Mouse (Mus musculus) liver, embryonic 15.5 days (tissue): ENCODE results near the gene Kifc5b. TPM values are rescaled to one million over a fixed set of nuclear protein-coding genes. Genes with fewer than 3 reads are reported as not detected.

Experiments used
- ATAC-seq: fragments of 200-750 bp; cut with Nextera tagmentation; 2 replicates; pipeline ENCODE4 v1.8.0; 2017; ENCODE audit warnings: moderate number of reproducible peaks, mild to moderate bottlenecking, moderate library complexity; ENCODE audit not compliant: insufficient read depth
- H3K27ac ChIP-seq: fragments of 300-500 bp; sonication (generic); replicated peaks from 2 replicates; pipeline ENCODE4 v1.5.1; 2015; ENCODE audit warnings: mild to moderate bottlenecking, inconsistent platforms
- H3K27me3 ChIP-seq: fragments of 300-500 bp; sonication (generic); 2 replicates; pipeline ENCODE4 v1.6.1; 2015; ENCODE audit warnings: mild to moderate bottlenecking, inconsistent platforms
- H3K36me3 ChIP-seq: fragments of 300-500 bp; sonication (generic); replicated peaks from 2 replicates; pipeline ENCODE4 v1.6.1; 2015; ENCODE audit warnings: moderate library complexity, mild to moderate bottlenecking, inconsistent platforms
- H3K4me1 ChIP-seq: fragments of 300-500 bp; sonication (generic); replicated peaks from 2 replicates; pipeline ENCODE4 v1.6.1; 2015; ENCODE audit warnings: inconsistent platforms
- H3K4me2 ChIP-seq: fragments of 300-500 bp; sonication (generic); 2 replicates; pipeline ENCODE4 v1.6.1; 2015; ENCODE audit warnings: moderate library complexity, mild to moderate bottlenecking, inconsistent platforms
- H3K4me3 ChIP-seq: fragments of 300-500 bp; sonication (generic); replicated peaks from 2 replicates; pipeline ENCODE4 v1.5.1; 2015; ENCODE audit warnings: mild to moderate bottlenecking, inconsistent platforms
- H3K9ac ChIP-seq: fragments of 300-500 bp; sonication (generic); 2 replicates; pipeline ENCODE4 v1.6.1; 2015; ENCODE audit warnings: moderate library complexity, mild to moderate bottlenecking, inconsistent platforms
- H3K9me3 ChIP-seq: fragments of 300-500 bp; sonication (generic); replicated peaks from 2 replicates; pipeline ENCODE4 v1.6.1; 2016; ENCODE audit warnings: inconsistent platforms
- WGBS: fragments of 180-500 bp; shearing (Covaris S2); methylation state at CpG from one replicate; pipeline ENCODE4 v1.1.7; 2015; ENCODE audit warnings: mixed read lengths; ENCODE audit not compliant: insufficient replicate concordance; 5-methylcytosine and 5-hydroxymethylcytosine counted together
- polyA plus RNA-seq: library from polyadenylated mRNA; unstranded; fragments of >200 nt; fragmentation: Nextera tagmentation; extraction: Ambion mirVana; gene quantifications from 2 replicates; pipeline ENCODE4 v1.2.1, GENCODE M21; 2015

Kifc5b gene
- polyA plus RNA-seq, 1 experiment from 2014 or later = 5.2 TPM

GRCm38 (mm10) chr17:26957872-26958271, 41.0 kb downstream of the Kifc5b start:
- H3K4me2 ChIP-seq = peak overlapping the region; percentile 74
- H3K27ac ChIP-seq = peak overlapping the region; percentile 89; the same call in 1 of the 2 replicates
- H3K9me3 ChIP-seq = no peaks in the 10 kb centered on the region
- WGBS = 91% methylated on average over 5 of the region's 5 CpGs
- no peak overlapping the region for H3K9ac ChIP-seq
- no peak for ATAC-seq
- no peaks in the 10 kb centered on the region for H3K36me3 ChIP-seq
- H3K4me1 ChIP-seq = peaks cover 64% of the 10 kb centered on the region
- H3K27me3 ChIP-seq = peaks cover 9% of the 10 kb centered on the region
- H3K4me3 ChIP-seq = no peak overlapping the region

GRCm38 (mm10) chr17:26958880-26959279, 42.0 kb downstream of the Kifc5b start:
- Histone ChIP-seq H3K27me3 (peaks cover 2% of the 10 kb centered on the region; the same call in 1 of the 2 replicates), H3K27ac (peak overlapping the region; percentile 16; the same call in 1 of the 2 replicates), H3K9me3 (no peaks in the 10 kb centered on the region), H3K4me3 (no peak overlapping the region), H3K4me1 (peaks cover 54% of the 10 kb centered on the region), H3K4me2 (no peak overlapping the region), H3K9ac (no peak overlapping the region), H3K36me3 (no peaks in the 10 kb centered on the region)
- no peak for ATAC-seq
- 59% methylated on average over 5 of the region's 5 CpGs for WGBS

- Histone ChIP-seq H3K27me3 (no peaks in the 10 kb centered on the region), H3K9me3 (no peaks in the 10 kb centered on the region), H3K4me2 (no peak overlapping the region), H3K9ac (no peak overlapping the region), H3K4me3 (no peak overlapping the region), H3K36me3 (no peaks in the 10 kb centered on the region), H3K4me1 (peaks cover 46% of the 10 kb centered on the region), H3K27ac (no peak overlapping the region)
- ATAC-seq = no peak
- WGBS = 85% methylated on average over 4 of the region's 4 CpGs
These were observed 42.9 kb downstream of the Kifc5b start for GRCm38 (mm10) chr17:26959815-26960214.

- ATAC-seq = no peak
- H3K36me3 ChIP-seq = no peaks in the 10 kb centered on the region
- H3K4me2 ChIP-seq = no peak overlapping the region
- H3K4me3 ChIP-seq = no peak overlapping the region
- H3K4me1 ChIP-seq = peaks cover 27% of the 10 kb centered on the region
- H3K27ac ChIP-seq = no peak overlapping the region
- H3K9me3 ChIP-seq = no peaks in the 10 kb centered on the region
- 89% methylated on average over 21 of the region's 21 CpGs for WGBS
- no peaks in the 10 kb centered on the region for H3K27me3 ChIP-seq
- no peak overlapping the region for H3K9ac ChIP-seq
These were observed 44.8 kb downstream of the Kifc5b start for GRCm38 (mm10) chr17:26961572-26962240.

GRCm38 (mm10) chr17:26966993-26967392, 50.1 kb downstream of the Kifc5b start:
- H3K4me1 ChIP-seq = peaks cover 16% of the 10 kb centered on the region
- no peaks in the 10 kb centered on the region for H3K36me3 ChIP-seq
- H3K27me3 ChIP-seq = no peaks in the 10 kb centered on the region
- H3K9me3 ChIP-seq = no peaks in the 10 kb centered on the region
- ATAC-seq = no peak
- no peak overlapping the region for H3K9ac ChIP-seq
- 86% methylated on average over 11 of the region's 11 CpGs for WGBS
- no peak overlapping the region for H3K27ac ChIP-seq
- no peak overlapping the region for H3K4me3 ChIP-seq
- H3K4me2 ChIP-seq = no peak overlapping the region

GRCm38 (mm10) chr17:26967477-26967876, 50.6 kb downstream of the Kifc5b start:
- no peaks in the 10 kb centered on the region for H3K27me3 ChIP-seq
- no peaks in the 10 kb centered on the region for H3K9me3 ChIP-seq
- no peak overlapping the region for H3K4me3 ChIP-seq
- H3K27ac ChIP-seq = no peak overlapping the region
- no peak overlapping the region for H3K4me2 ChIP-seq
- no peaks in the 10 kb centered on the region for H3K36me3 ChIP-seq
- no peak overlapping the region for H3K9ac ChIP-seq
- ATAC-seq = no peak
- peaks cover 21% of the 10 kb centered on the region for H3K4me1 ChIP-seq
- WGBS = 78% methylated on average over 6 of the region's 6 CpGs

- 69% methylated on average over 6 of the region's 6 CpGs for WGBS
- no peak for ATAC-seq
These were observed 51.3 kb downstream of the Kifc5b start for GRCm38 (mm10) chr17:26968200-26968611.

GRCm38 (mm10) chr17:26969257-26969656, 52.4 kb downstream of the Kifc5b start:
- no peaks in the 10 kb centered on the region for H3K9me3 ChIP-seq
- H3K4me3 ChIP-seq = no peak overlapping the region
- no peak for ATAC-seq
- no peak overlapping the region for H3K27ac ChIP-seq
- H3K4me1 ChIP-seq = peaks cover 33% of the 10 kb centered on the region
- 75% methylated on average over 6 of the region's 6 CpGs for WGBS
- H3K4me2 ChIP-seq = no peak overlapping the region
- H3K36me3 ChIP-seq = no peaks in the 10 kb centered on the region
- H3K9ac ChIP-seq = no peak overlapping the region
- no peaks in the 10 kb centered on the region for H3K27me3 ChIP-seq

More at GRCm38 (mm10) chr17:26968200-26968611, 51.3 kb downstream of the Kifc5b start:
- Histone ChIP-seq H3K4me2 (no peak overlapping the region), H3K4me1 (peaks cover 24% of the 10 kb centered on the region), H3K36me3 (no peaks in the 10 kb centered on the region), H3K27ac (no peak overlapping the region), H3K9ac (0 out of 2 replicates have a peak overlapping the region, but pooled peaks have one; percentile 8), H3K27me3 (no peaks in the 10 kb centered on the region), H3K9me3 (no peaks in the 10 kb centered on the region), H3K4me3 (no peak overlapping the region)

- Histone ChIP-seq H3K9ac (no peak overlapping the region), H3K9me3 (no peaks in the 10 kb centered on the region), H3K27me3 (no peaks in the 10 kb centered on the region), H3K4me2 (no peak overlapping the region), H3K27ac (no peak overlapping the region), H3K36me3 (peaks cover 9% of the 10 kb centered on the region), H3K4me3 (no peak overlapping the region), H3K4me1 (peaks cover 40% of the 10 kb centered on the region)
- no peak for ATAC-seq
- 59% methylated on average over 12 of the region's 12 CpGs for WGBS
These were observed 53.3 kb downstream of the Kifc5b start for GRCm38 (mm10) chr17:26970221-26970620.

GRCm38 (mm10) chr17:26971247-26971905, 54.5 kb downstream of the Kifc5b start:
- 65% methylated on average over 8 of the region's 8 CpGs for WGBS

GRCm38 (mm10) chr17:26972107-26972506, 55.2 kb downstream of the Kifc5b start:
- Histone ChIP-seq H3K4me2 (peak overlapping the region; percentile 98), H3K9me3 (no peaks in the 10 kb centered on the region), H3K27me3 (no peaks in the 10 kb centered on the region), H3K9ac (peak overlapping the region; percentile 88), H3K4me1 (peaks cover 51% of the 10 kb centered on the region), H3K4me3 (peak overlapping the region; percentile 84), H3K27ac (peak overlapping the region; percentile 84), H3K36me3 (peaks cover 27% of the 10 kb centered on the region)
- no peak for ATAC-seq
- 0% methylated on average over 3 of the region's 3 CpGs for WGBS

More at GRCm38 (mm10) chr17:26971247-26971905, 54.5 kb downstream of the Kifc5b start:
- H3K4me2 ChIP-seq = peak overlapping the region; percentile 98
- H3K36me3 ChIP-seq = peaks cover 21% of the 10 kb centered on the region
- peak overlapping the region; percentile 88; the same call in 1 of the 2 replicates for H3K9ac ChIP-seq
- peaks cover 51% of the 10 kb centered on the region for H3K4me1 ChIP-seq
- peak overlapping the region; percentile 84; the same call in 1 of the 2 replicates for H3K27ac ChIP-seq
- ATAC-seq = no peak
- H3K4me3 ChIP-seq = peak overlapping the region; percentile 84
- no peaks in the 10 kb centered on the region for H3K27me3 ChIP-seq
- no peaks in the 10 kb centered on the region for H3K9me3 ChIP-seq
